Mouse (Mus musculus) c-Kit-positive CD71-positive TER-119-positive erythroid progenitor cells, embryonic 14.5 days (primary cell): Measurements from ENCODE around the gene Pltp.
"Not testable (repeated sequence)": the region's sequence is repeated elsewhere in the genome, so short reads cannot be mapped to it uniquely, and the experiment has no call there.

Experiments
- DNase-seq: peaks from one replicate; pipeline ENCODE4 v3.0.0-alpha.2; 2013; ENCODE audit warnings: low spot score

Pltp gene

GRCm38 (mm10) chr2:164878509-164879227 is 21.2 kb upstream of the Pltp start:
- peak; percentile 72 for DNase-seq

- DNase-seq: not testable (repeated sequence)
Measured at GRCm38 (mm10) chr2:164877376-164878215, 20.1 kb upstream of the Pltp start.

- DNase-seq: not testable (repeated sequence)
Measured at GRCm38 (mm10) chr2:164875648-164876047, 18.1 kb upstream of the Pltp start.

GRCm38 (mm10) chr2:164874239-164874769 is 16.8 kb upstream of the Pltp start:
- DNase-seq: no peak

- no peak for DNase-seq
Measured at GRCm38 (mm10) chr2:164873621-164874020, 16.1 kb upstream of the Pltp start.

GRCm38 (mm10) chr2:164871602-164872303 is 14.2 kb upstream of the Pltp start:
- no peak for DNase-seq

GRCm38 (mm10) chr2:164868491-164868890 is 11.0 kb upstream of the Pltp start:
- no peak for DNase-seq

GRCm38 (mm10) chr2:164867566-164867965 is 10.1 kb upstream of the Pltp start:
- DNase-seq: no peak

- DNase-seq: no peak
Measured at GRCm38 (mm10) chr2:164866741-164867551, 9.4 kb upstream of the Pltp start.

GRCm38 (mm10) chr2:164864593-164864992 is 7.1 kb upstream of the Pltp start:
- DNase-seq: no peak

- not testable (repeated sequence) for DNase-seq
Measured at GRCm38 (mm10) chr2:164863411-164863810, 5.9 kb upstream of the Pltp start.

- no peak for DNase-seq
Measured at GRCm38 (mm10) chr2:164862179-164862861, 4.8 kb upstream of the Pltp start.

- DNase-seq: no peak
Measured at GRCm38 (mm10) chr2:164861094-164861493, 3.6 kb upstream of the Pltp start.

- no peak for DNase-seq
Measured at GRCm38 (mm10) chr2:164859640-164860432, 2.3 kb upstream of the Pltp start.

GRCm38 (mm10) chr2:164859155-164859554 is 1.6 kb upstream of the Pltp start:
- no peak for DNase-seq

- no peak for DNase-seq
Measured at GRCm38 (mm10) chr2:164857842-164858553, 487 bp upstream of the Pltp start.

- DNase-seq: no peak
Measured at GRCm38 (mm10) chr2:164856309-164857100, 1.0 kb downstream of the Pltp start.

- not testable (repeated sequence) for DNase-seq
Measured at GRCm38 (mm10) chr2:164855572-164855971, 1.9 kb downstream of the Pltp start.

- DNase-seq: no peak
Measured at GRCm38 (mm10) chr2:164850061-164850460, 7.5 kb downstream of the Pltp start.
